Mouse (Mus musculus) kidney, adult 2 months (tissue): ENCODE results near the gene Cyp11a1.

Experiments
- CTCF ChIP-seq: fragments of 200-500 bp; conservative IDR thresholded peaks from 2 replicates; pipeline ENCODE4 v1.5.1; 2011; ENCODE audit warnings: low read depth, mild to moderate bottlenecking, control low read depth, low read length, moderate library complexity, mixed read lengths; ENCODE audit not compliant: insufficient read depth, insufficient read length
- POLR2A ChIP-seq: fragments of 200-500 bp; IDR thresholded peaks from one replicate; pipeline ENCODE4 v1.6.1; 2011; ENCODE audit warnings: low read depth, low read length, control low read depth

DNA sequence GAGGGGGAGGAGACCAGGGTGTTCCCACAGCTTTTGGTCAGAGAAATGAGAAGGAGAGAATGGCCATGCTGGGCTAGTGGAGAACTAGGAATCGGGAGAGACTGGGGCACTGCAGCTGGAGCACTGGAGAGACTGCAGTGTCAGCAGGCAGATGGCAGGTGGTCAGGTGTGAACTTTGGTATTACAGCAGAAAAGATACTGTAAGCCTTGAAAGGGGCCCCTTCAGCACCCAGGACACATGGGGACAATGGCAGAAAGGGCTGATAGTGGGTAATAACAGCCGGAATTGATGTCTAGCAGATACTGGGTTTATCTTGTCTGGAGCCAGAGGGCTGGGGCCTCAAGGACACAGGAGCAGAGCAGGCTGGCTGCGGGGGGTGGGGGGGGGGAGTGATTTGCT lies 27.4 kb upstream of the Cyp11a1 start:
- no peak for TF ChIP-seq POLR2A
- no peak for TF ChIP-seq CTCF
